Mouse (Mus musculus) CH12.LX (cell line): ENCODE data around the gene Rfx2. TPM values are rescaled to one million over a fixed set of nuclear protein-coding genes. Genes with fewer than 3 reads are reported as not detected.

Experiments
- DNase-seq: peaks from one replicate; pipeline ENCODE4 v3.0.0-alpha.2; 2013; ENCODE audit errors: extremely low read depth
- H3K27ac ChIP-seq: 2 replicates; pipeline ENCODE4 v1.5.1; 2012; ENCODE audit warnings: low read depth, mild to moderate bottlenecking, control low read depth, moderate library complexity; ENCODE audit not compliant: insufficient read depth
- H3K27me3 ChIP-seq: replicated peaks from 2 replicates; pipeline ENCODE3; 2012; ENCODE audit warnings: inconsistent platforms
- H3K36me3 ChIP-seq, 2 experiments: replicated peaks in 1 of 2; 2 replicates each; pipeline versions ENCODE3 to v1.6.1; 2012; ENCODE audit warnings: inconsistent platforms in 1 of 2, low read length in 1 of 2, mild to moderate bottlenecking in 1 of 2, mixed read lengths in 1 of 2, moderate library complexity in 1 of 2; ENCODE audit not compliant: control insufficient read depth in 1 of 2, insufficient read depth in 1 of 2
- H3K4me1 ChIP-seq, 2 experiments: 2 replicates each; pipeline ENCODE4 v1.6.1; 2012; ENCODE audit warnings: inconsistent platforms in 1 of 2, moderate library complexity in 1 of 2; ENCODE audit not compliant: insufficient read depth in 2 of 2, control insufficient read depth in 1 of 2
- H3K4me2 ChIP-seq: 2 replicates; pipeline ENCODE4 v1.6.1; 2012; ENCODE audit warnings: low read depth, mild to moderate bottlenecking, control low read depth; ENCODE audit not compliant: poor library complexity, insufficient read depth, severe bottlenecking
- H3K4me3 ChIP-seq, 3 experiments: fragments of 150-350 bp in 1 of 3; sonication (generic) in 1 of 3; replicated peaks in 1 of 3; 2 replicates each; pipeline versions ENCODE3 to v1.5.1; 2011 to 2012; ENCODE audit warnings: low read depth in 2 of 3, low read length in 2 of 3, mild to moderate bottlenecking in 2 of 3, moderate library complexity in 2 of 3, control low read depth in 1 of 3, improper control_type of control experiment in 1 of 3, inconsistent platforms in 1 of 3, mixed read lengths in 1 of 3; ENCODE audit not compliant: poor library complexity in 1 of 3
- H3K79me2 ChIP-seq: replicated peaks from 2 replicates; pipeline ENCODE4 v1.6.1; 2012; ENCODE audit warnings: mild to moderate bottlenecking, moderate library complexity; ENCODE audit not compliant: control insufficient read depth, poor library complexity, insufficient read depth, severe bottlenecking; ENCODE audit errors: extremely low read depth
- H3K9ac ChIP-seq: 2 replicates; pipeline ENCODE4 v1.6.1; 2012; ENCODE audit warnings: low read depth, mild to moderate bottlenecking, control low read depth, moderate library complexity; ENCODE audit not compliant: insufficient read depth
- H3K9me3 ChIP-seq: replicated peaks from 2 replicates; pipeline ENCODE3; 2012; ENCODE audit warnings: low read length, inconsistent platforms, mixed read lengths
- ELF1 ChIP-seq: IDR thresholded peaks from 2 replicates; pipeline ENCODE4 v1.6.1; 2014; ENCODE audit warnings: low read depth, mild to moderate bottlenecking, inconsistent platforms, low read length, improper control_type of control experiment
- ETS1 ChIP-seq: conservative IDR thresholded peaks from 2 replicates; pipeline ENCODE4 v1.6.1; 2012; ENCODE audit warnings: low read depth, mild to moderate bottlenecking, inconsistent platforms, low read length, improper control_type of control experiment, moderate library complexity
- HCFC1 ChIP-seq: IDR thresholded peaks from 2 replicates; pipeline ENCODE4 v1.6.1; 2012; ENCODE audit warnings: low read depth, mild to moderate bottlenecking, inconsistent platforms, low read length, improper control_type of control experiment
- IRF4 ChIP-seq: IDR thresholded peaks from 2 replicates; pipeline ENCODE4 v1.6.1; 2014; ENCODE audit warnings: low read depth, mild to moderate bottlenecking, inconsistent platforms, low read length, improper control_type of control experiment
- JUN ChIP-seq: IDR thresholded peaks from 2 replicates; pipeline ENCODE4 v1.6.1; 2011; ENCODE audit warnings: low read depth, mild to moderate bottlenecking, low read length, improper control_type of control experiment, moderate library complexity; ENCODE audit not compliant: insufficient read depth
- MAFK ChIP-seq: IDR thresholded peaks from 2 replicates; pipeline ENCODE4 v1.6.1; 2011; ENCODE audit warnings: low read length, improper control_type of control experiment; ENCODE audit not compliant: insufficient replicate concordance
- MAX ChIP-seq: IDR thresholded peaks from 2 replicates; pipeline ENCODE4 v1.6.1; 2011; ENCODE audit warnings: low read length, improper control_type of control experiment
- MEF2A ChIP-seq: IDR thresholded peaks from 2 replicates; pipeline ENCODE4 v1.6.1; 2014; ENCODE audit warnings: low read depth, mild to moderate bottlenecking, inconsistent platforms, low read length, improper control_type of control experiment, borderline replicate concordance
- PAX5 ChIP-seq: IDR thresholded peaks from 2 replicates; pipeline ENCODE4 v1.6.1; 2012; ENCODE audit warnings: low read length, inconsistent platforms, mixed read lengths
- SIN3A ChIP-seq: IDR thresholded peaks from 2 replicates; pipeline ENCODE4 v1.6.1; 2012; ENCODE audit warnings: low read length, improper control_type of control experiment, inconsistent platforms
- TBP ChIP-seq: conservative IDR thresholded peaks from 2 replicates; pipeline ENCODE4 v1.6.1; 2011; ENCODE audit warnings: low read depth, low read length, improper control_type of control experiment
- ZMIZ1 ChIP-seq: IDR thresholded peaks from 2 replicates; pipeline ENCODE4 v1.6.1; 2012; ENCODE audit warnings: low read depth, mild to moderate bottlenecking, inconsistent platforms, low read length, improper control_type of control experiment
- dilution Hi-C: fragments of 300-500 bp; cut with MboI; formaldehyde crosslinking; loops from 2 replicates; pipeline ENCODE4 v1.14.3; 2020; ENCODE audit warnings: low sequenced_read_pairs; ENCODE audit not compliant: extremely low pct_unique_long_range_greater_than_20kb, extremely low pct_ligation_motif_present
- in situ Hi-C: fragments of 300-500 bp; cut with MboI; formaldehyde crosslinking; loops from 3 replicates; pipeline ENCODE4 v1.14.3; 2019; ENCODE audit warnings: low sequenced_read_pairs, low pct_ligation_motif_present, low pct_unique_long_range_greater_than_20kb, mixed read lengths
- polyA plus RNA-seq: library from polyadenylated mRNA; unstranded; fragments of >175 nt; gene quantifications from 2 replicates; pipeline ENCODE4 v1.2.1, GENCODE M21; 2012; ENCODE audit warnings: low read depth; ENCODE audit not compliant: insufficient read length
- total RNA-seq, 2 experiments: library from RNA; depleted of rRNA; stranded (reverse); fragments of 300-350 nt in 1 of 2; fragments of >200 nt in 1 of 2; gene quantifications; 2 replicates each; pipeline ENCODE4 v1.2.3; 2012 to 2014

Rfx2 gene
- total and polyA plus RNA-seq, 3 experiments, result 0.16 to 1.1 (median 0.34) TPM

DNA sequence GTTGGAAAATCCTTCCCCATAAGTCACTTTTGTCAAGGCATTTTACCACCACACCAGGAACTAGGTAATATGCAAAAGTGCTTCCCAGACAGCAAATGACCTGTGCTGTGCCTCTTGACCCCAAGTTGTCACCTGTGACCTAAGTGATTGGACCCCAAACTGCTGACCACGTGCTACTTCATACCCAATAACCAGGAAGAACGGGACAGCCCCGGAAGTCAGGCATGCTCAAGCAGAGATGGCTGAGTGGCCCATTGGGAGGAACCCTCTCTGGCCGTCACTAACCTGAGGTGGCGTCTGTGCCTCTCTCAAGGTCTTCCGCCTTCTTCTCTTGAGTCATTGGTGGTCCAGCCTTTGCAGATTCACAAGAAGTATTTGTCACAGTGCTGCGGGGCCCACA lies 41.7 kb upstream of the Rfx2 start:
- dilution Hi-C loops (no loop called here), in situ Hi-C loops (no loop called here)
- no peaks in the 10 kb centered on the region for H3K79me2 ChIP-seq
- no peaks in the 10 kb centered on the region for H3K36me3 ChIP-seq
- peaks cover 1% of the 10 kb centered on the region for H3K27me3 ChIP-seq
- H3K9ac ChIP-seq, result no peak overlapping the region
- H3K27ac ChIP-seq, result no peak overlapping the region
- H3K4me2 ChIP-seq, result no peak overlapping the region
- 0 out of 2 replicates have a peak, but pooled peaks have one; percentile 25 for TF ChIP-seq ELF1
- 0 out of 2 replicates have a peak, but pooled peaks have one; percentile 12 for TF ChIP-seq MAX
- TF ChIP-seq IRF4, result no peak
- H3K4me1 ChIP-seq, result 0 out of 4 replicates have a peak, but pooled peaks cover 2 to 3% of the 10 kb centered on the region in 2 experiments
- no peak overlapping the region for H3K4me3 ChIP-seq
- DNase-seq, result no peak
- peaks cover 6% of the 10 kb centered on the region for H3K9me3 ChIP-seq

DNA sequence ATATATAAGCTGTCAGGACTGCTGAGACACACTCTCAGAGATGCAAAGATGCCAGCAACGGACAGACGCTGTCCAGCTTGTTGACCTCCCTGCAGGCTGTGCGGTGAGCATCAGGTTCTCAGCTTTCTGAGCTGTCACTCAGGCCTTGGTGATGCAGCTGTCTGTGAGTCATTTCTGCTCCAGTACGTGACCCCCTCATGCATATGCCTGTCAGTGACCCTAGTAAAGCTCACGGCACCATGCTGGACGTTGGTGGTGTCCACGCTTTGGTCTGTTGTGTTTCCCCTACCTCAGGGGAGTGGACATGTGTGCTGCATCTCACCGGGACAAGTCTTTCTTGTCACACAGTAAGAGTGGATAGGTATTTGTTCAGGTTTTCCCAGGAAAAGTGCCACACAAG lies 41.0 kb upstream of the Rfx2 start:
- TF ChIP-seq JUN (no peak), MEF2A (no peak), HCFC1 (no peak), TBP (no peak), ETS1 (no peak)
- TF ChIP-seq, all 38 proteins: peak for 0
- Histone ChIP-seq H3K9ac (no peak overlapping the region), H3K36me3 (no peaks in the 10 kb centered on the region), H3K27ac (no peak overlapping the region), H3K79me2 (no peaks in the 10 kb centered on the region), H3K4me2 (no peak overlapping the region), H3K4me3 (no peak overlapping the region), H3K9me3 (peaks cover 13% of the 10 kb centered on the region), H3K27me3 (peaks cover 1% of the 10 kb centered on the region), H3K4me1 (0 out of 4 replicates have a peak, but pooled peaks cover 0 to 3% of the 10 kb centered on the region in 2 experiments)
- in situ Hi-C loops (no loop called here), dilution Hi-C loops (no loop called here)
- no peak for DNase-seq

DNA sequence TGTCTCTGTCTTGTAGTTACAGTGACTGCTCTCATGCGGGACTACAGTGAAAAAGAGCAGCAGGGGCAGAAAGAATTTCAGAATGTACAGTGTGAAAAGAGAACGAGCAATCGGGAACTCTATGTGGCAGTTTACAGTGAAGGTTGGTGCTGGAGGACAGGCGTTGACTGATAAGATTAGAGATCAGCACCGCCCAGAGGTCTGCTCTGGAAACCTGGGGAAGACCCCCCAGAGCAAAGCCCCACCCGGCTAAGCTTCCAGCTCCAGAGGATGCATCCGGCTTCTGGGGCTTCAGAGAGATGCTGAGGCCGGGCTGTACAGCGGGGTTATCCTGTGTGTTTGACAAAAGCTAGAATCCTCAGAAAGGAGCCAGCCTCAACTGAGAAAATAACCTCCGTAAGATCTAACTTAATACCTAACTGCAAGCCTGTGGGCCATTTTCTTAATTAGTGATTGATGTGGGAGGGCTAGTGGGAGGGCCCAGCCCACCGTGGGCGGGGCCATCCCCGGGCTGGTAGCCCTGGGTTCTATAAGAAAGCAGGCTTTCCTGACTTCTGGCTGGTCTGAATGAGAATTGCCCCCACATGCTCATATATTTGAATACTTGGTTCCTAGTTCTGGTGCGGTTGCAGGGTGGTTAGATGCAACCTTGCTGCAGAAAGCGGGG lies 39.6 kb upstream of the Rfx2 start:
- no peak for DNase-seq
- H3K9me3 ChIP-seq, result peaks cover 21% of the 10 kb centered on the region
- no peak overlapping the region for H3K4me2 ChIP-seq
- no peak overlapping the region for H3K4me3 ChIP-seq
- H3K36me3 ChIP-seq, result no peaks in the 10 kb centered on the region
- peaks cover 3% of the 10 kb centered on the region for H3K27me3 ChIP-seq
- no peak overlapping the region for H3K9ac ChIP-seq
- dilution Hi-C loops, result no loop called here
- H3K79me2 ChIP-seq, result no peaks in the 10 kb centered on the region
- in situ Hi-C loops, result no loop called here
- TF ChIP-seq ZMIZ1 (no peak), PAX5 (no peak), MAFK (no peak), SIN3A (no peak)
- H3K4me1 ChIP-seq, result 0 out of 4 replicates have a peak, but pooled peaks cover 0 to 3% of the 10 kb centered on the region in 2 experiments
- H3K27ac ChIP-seq, result no peak overlapping the region
